Mouse (Mus musculus) gastrocnemius, postnatal 4 days (tissue): Measurements from ENCODE around the gene Rrad. TPM values are rescaled to one million over a fixed set of nuclear protein-coding genes. Genes with fewer than 3 reads are reported as not detected.

Source experiments
- DNase-seq, 2 experiments: peaks; one replicate each; pipeline ENCODE4 v3.0.0; 2021 to 2022; ENCODE audit warnings: low spot score in 2 of 2, mixed read lengths in 2 of 2
- total RNA-seq, 2 experiments: library from RNA; stranded (reverse); gene quantifications; 2 replicates each; pipeline ENCODE4 v1.2.3; 2021

The Rrad gene
- total RNA-seq, 2 experiments from 2014 or later = 93.9 to 98.3 TPM

- DNase-seq = no peak
Observed at GRCm38 (mm10) chr8:104584522-104584921, 46.6 kb downstream of the Rrad start.

Other genes with a start within 250 kb of the Rrad start
- 10 to 100 TPM in 1 of 2 experiments, 1 to 10 TPM in 1; 9.9 to 10.5 TPM for gene Cmtm4, start 235.5 kb downstream of the Rrad start, total RNA-seq
- 100 to 1,000 TPM; 102 to 116 TPM for gene Dync1li2, start 188.3 kb downstream of the Rrad start, total RNA-seq
- gene Terb1, start 121.4 kb downstream of the Rrad start, total RNA-seq = under 1 TPM; 0.22 to 0.36 TPM
- 10 to 100 TPM; 34.8 to 41.8 TPM for gene Nae1, start 96.7 kb downstream of the Rrad start, total RNA-seq
- under 1 TPM; 0.64 to 0.80 TPM for gene Car7, start 96.6 kb downstream of the Rrad start, total RNA-seq
- 1 to 10 TPM; 5.9 to 6.9 TPM for gene Pdp2, start 39.9 kb downstream of the Rrad start, total RNA-seq
- gene Cdh16, start 6.9 kb downstream of the Rrad start, total RNA-seq = 1 to 10 TPM; 1.9 to 2.4 TPM
- 10 to 100 TPM; 51.6 to 58.9 TPM for gene Ciao2b, start 10.6 kb upstream of the Rrad start, total RNA-seq
- not detected for gene Ces2a, start 102.7 kb upstream of the Rrad start, total RNA-seq
- gene Ces2b, start 200.2 kb upstream of the Rrad start, total RNA-seq = under 1 TPM; 0.10 to 0.18 TPM
- gene Ces2c, start 215.7 kb upstream of the Rrad start, total RNA-seq = under 1 TPM; 0.13 to 0.17 TPM